Mouse (Mus musculus): ENCODE data around the gene Mthfd1l. TPM values are rescaled to one million over a fixed set of nuclear protein-coding genes. Genes with fewer than 3 reads are reported as not detected.

Mthfd1l gene
- polyA plus RNA-seq, 1 experiment from 2014 or later, result 6.7 TPM

DNA sequence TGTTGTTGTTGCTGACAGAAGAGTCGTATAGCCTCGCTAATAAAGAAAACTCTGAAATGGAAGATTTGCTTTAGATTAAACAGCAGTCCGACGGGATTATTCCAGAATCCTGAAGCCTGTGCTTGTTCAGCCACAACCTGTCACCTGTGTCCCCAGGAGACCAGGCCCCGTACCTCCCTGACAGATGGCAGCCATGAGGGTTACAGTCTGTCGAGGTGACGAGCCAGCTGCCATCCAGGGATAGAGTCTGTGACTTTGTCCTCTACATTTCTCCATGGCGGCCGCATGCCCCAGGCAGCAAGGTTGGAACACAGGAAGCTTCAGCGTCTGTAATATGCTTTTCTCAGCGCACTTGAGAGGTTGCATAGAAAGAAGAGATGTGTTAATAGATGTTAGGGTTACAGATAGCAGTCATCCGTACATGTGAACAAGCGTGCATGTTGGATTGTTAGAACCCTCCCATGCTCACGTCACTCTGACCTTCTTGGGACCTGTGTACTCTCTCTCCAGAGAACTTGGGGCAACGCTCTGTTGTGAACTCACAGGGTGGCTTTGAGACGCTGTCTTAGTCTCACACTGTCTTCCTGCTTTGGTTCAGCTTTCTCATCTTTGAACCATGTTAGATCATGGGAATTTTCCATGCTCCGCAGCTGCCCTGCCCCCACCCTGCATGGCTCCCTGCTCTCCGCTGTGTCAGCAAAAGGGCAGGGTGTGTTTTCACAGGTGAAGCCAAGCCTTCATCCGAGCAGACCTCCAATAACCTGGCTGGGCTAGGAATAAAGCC is 80.6 kb downstream of the Mthfd1l start:
- H3K9ac ChIP-seq (replicated peaks), result no peak overlapping the region
- no peak for ATAC-seq (ENCODE audit: low FRiP score)
- H3K4me2 ChIP-seq, result no peak overlapping the region
- H3K27ac ChIP-seq (replicated peaks), result no peak overlapping the region; the same call in 1 of the 2 replicates
- H3K27me3 ChIP-seq (replicated peaks), result no peaks in the 10 kb centered on the region
- no peak overlapping the region for H3K4me3 ChIP-seq (replicated peaks)
- 78% methylated on average over 19 of the region's 19 CpGs for WGBS
- H3K4me1 ChIP-seq, result 0 out of 2 replicates have a peak, but pooled peaks cover 3% of the 10 kb centered on the region
- no peaks in the 10 kb centered on the region for H3K36me3 ChIP-seq
- H3K9me3 ChIP-seq (replicated peaks), result no peaks in the 10 kb centered on the region

DNA sequence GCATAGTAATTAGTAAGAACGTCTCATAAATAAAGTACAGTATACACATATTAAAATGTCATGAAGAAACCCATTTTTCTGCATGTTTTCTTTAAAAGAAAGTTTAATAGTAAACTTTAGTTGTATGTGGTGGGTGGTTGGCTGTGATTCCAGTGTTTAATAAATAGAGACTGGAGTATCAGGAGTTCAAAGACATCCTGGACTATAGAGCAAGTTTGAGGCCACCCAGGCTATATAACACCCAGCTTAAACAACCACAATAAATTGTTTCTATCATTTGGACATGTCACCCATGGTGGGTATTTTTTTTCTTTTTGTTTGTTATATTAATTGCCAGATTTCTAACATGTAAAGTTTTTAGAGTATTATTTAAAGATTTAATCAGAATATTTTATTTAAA is 81.7 kb downstream of the Mthfd1l start:
- ATAC-seq (ENCODE audit: low FRiP score), result no peak
- whole genome bisulfite sequencing, result 95% methylated on average over 1 of the region's 1 CpGs

GRCm38 (mm10) chr10:4057397-4057796 is 84.5 kb downstream of the Mthfd1l start:
- Histone ChIP-seq H3K9me3 (replicated peaks) (no peaks in the 10 kb centered on the region), H3K27me3 (replicated peaks) (no peaks in the 10 kb centered on the region), H3K27ac (replicated peaks) (no peak overlapping the region), H3K36me3 (no peaks in the 10 kb centered on the region), H3K9ac (replicated peaks) (no peak overlapping the region), H3K4me1 (0 out of 2 replicates have a peak, but pooled peaks cover 3% of the 10 kb centered on the region), H3K4me3 (replicated peaks) (no peak overlapping the region), H3K4me2 (no peak overlapping the region)
- ATAC-seq (ENCODE audit: low FRiP score), result no peak
- 93% methylated on average over 3 of the region's 3 CpGs for WGBS

More for the DNA sequence above, 81.7 kb downstream of the Mthfd1l start:
- 0 out of 2 replicates have a peak, but pooled peaks cover 3% of the 10 kb centered on the region for H3K4me1 ChIP-seq
- H3K9ac ChIP-seq (replicated peaks), result no peak overlapping the region
- H3K36me3 ChIP-seq, result no peaks in the 10 kb centered on the region
- H3K27me3 ChIP-seq (replicated peaks), result no peaks in the 10 kb centered on the region
- H3K4me3 ChIP-seq (replicated peaks), result no peak overlapping the region
- H3K9me3 ChIP-seq (replicated peaks), result no peaks in the 10 kb centered on the region
- no peak overlapping the region for H3K27ac ChIP-seq (replicated peaks)
- H3K4me2 ChIP-seq, result no peak overlapping the region

DNA sequence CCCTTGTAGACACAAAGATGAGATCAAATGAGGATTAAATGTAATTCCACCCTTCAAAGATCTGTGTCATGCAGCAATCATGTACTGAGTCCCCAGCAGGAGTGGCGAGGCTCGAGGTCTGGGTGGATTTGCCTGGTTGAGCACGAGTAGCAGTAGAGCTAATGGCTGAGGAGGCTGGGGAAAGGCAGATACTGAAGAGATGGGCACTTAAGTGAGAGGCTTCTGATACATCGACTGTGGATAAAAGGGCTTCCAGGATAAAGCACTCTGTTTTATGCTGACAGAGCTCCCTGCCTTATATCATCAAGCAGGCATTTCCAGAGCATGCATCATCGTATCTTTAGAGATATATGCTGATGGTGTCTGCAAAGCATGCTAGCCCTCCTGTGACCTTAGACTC is 84.9 kb downstream of the Mthfd1l start:
- H3K4me3 ChIP-seq (replicated peaks), result no peak overlapping the region
- no peak overlapping the region for H3K27ac ChIP-seq (replicated peaks)
- no peaks in the 10 kb centered on the region for H3K36me3 ChIP-seq
- no peaks in the 10 kb centered on the region for H3K27me3 ChIP-seq (replicated peaks)
- 0 out of 2 replicates have a peak, but pooled peaks cover 3% of the 10 kb centered on the region for H3K4me1 ChIP-seq
- WGBS, result 65% methylated on average over 5 of the region's 5 CpGs
- H3K4me2 ChIP-seq, result no peak overlapping the region
- no peaks in the 10 kb centered on the region for H3K9me3 ChIP-seq (replicated peaks)
- peak; percentile 36; the same call in 1 of the 2 replicates for ATAC-seq (ENCODE audit: low FRiP score)
- no peak overlapping the region for H3K9ac ChIP-seq (replicated peaks)

DNA sequence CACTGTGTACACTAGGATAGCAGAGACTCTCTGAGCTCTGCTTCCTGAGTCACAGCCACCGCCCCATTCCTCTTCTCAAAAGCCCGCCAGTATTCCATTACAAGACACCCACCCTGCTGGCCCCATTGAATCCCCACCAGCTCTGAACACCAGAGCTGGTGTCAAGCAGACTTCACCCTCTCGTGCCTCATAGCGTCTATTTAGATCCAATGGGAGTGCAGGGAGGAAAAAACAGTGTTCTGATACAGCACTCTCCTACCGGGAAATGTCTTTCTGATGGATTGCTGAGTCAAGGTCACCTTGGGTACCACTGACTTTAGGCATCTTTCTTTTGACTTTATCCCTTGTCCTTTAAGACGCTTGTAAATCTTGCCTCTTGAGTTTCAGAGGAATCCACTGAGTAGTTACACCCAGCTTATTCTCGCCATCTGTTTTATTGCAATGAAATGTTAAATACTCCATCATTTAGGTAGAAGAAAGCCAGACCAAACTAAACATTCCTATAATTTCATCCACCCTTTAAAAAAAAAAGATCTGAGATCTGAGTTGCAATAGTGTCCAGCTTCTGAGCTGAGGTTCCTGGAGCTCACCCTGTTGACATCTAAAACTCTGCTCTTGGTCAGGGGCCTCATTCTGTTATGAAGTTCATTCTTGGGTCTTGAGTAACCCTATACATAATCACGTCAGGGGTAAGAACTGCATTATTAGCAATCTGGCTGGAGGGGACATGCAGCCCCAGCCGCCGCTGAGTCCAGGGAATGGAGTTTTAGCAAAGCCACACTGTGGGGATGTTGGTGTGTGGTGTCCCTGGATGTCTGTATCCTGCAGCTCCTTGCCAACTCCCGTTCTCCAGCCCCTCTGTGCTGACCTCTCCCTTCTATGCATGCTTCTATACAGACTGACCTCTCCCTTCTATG is 88.4 kb downstream of the Mthfd1l start:
- ATAC-seq (ENCODE audit: low FRiP score), result no peak
- H3K4me2 ChIP-seq, result no peak overlapping the region
- no peak overlapping the region for H3K27ac ChIP-seq (replicated peaks)
- WGBS, result 85% methylated on average over 11 of the region's 11 CpGs
- H3K36me3 ChIP-seq, result no peaks in the 10 kb centered on the region
- no peaks in the 10 kb centered on the region for H3K4me1 ChIP-seq
- no peak overlapping the region for H3K4me3 ChIP-seq (replicated peaks)
- no peak overlapping the region for H3K9ac ChIP-seq (replicated peaks)
- no peaks in the 10 kb centered on the region for H3K9me3 ChIP-seq (replicated peaks)
- H3K27me3 ChIP-seq (replicated peaks), result no peaks in the 10 kb centered on the region

GRCm38 (mm10) chr10:4063537-4063936 is 90.6 kb downstream of the Mthfd1l start:
- WGBS, result 72% methylated on average over 4 of the region's 4 CpGs
- H3K9me3 ChIP-seq (replicated peaks), result no peaks in the 10 kb centered on the region
- no peak overlapping the region for H3K27ac ChIP-seq (replicated peaks)

GRCm38 (mm10) chr10:4065295-4066084 is 92.6 kb downstream of the Mthfd1l start:
- no peak overlapping the region for H3K4me3 ChIP-seq (replicated peaks)
- no peaks in the 10 kb centered on the region for H3K27me3 ChIP-seq (replicated peaks)
- no peaks in the 10 kb centered on the region for H3K4me1 ChIP-seq
- no peaks in the 10 kb centered on the region for H3K9me3 ChIP-seq (replicated peaks)
- no peaks in the 10 kb centered on the region for H3K36me3 ChIP-seq
- no peak overlapping the region for H3K9ac ChIP-seq (replicated peaks)
- no peak overlapping the region for H3K4me2 ChIP-seq
- 70% methylated on average over 15 of the region's 15 CpGs for WGBS
- ATAC-seq (ENCODE audit: low FRiP score), result no peak
- H3K27ac ChIP-seq (replicated peaks), result no peak overlapping the region

More at GRCm38 (mm10) chr10:4063537-4063936, 90.6 kb downstream of the Mthfd1l start:
- H3K27me3 ChIP-seq (replicated peaks), result no peaks in the 10 kb centered on the region
- no peak overlapping the region for H3K4me2 ChIP-seq
- no peak overlapping the region for H3K4me3 ChIP-seq (replicated peaks)
- no peak for ATAC-seq (ENCODE audit: low FRiP score)
- no peaks in the 10 kb centered on the region for H3K4me1 ChIP-seq
- H3K9ac ChIP-seq (replicated peaks), result no peak overlapping the region
- H3K36me3 ChIP-seq, result no peaks in the 10 kb centered on the region

DNA sequence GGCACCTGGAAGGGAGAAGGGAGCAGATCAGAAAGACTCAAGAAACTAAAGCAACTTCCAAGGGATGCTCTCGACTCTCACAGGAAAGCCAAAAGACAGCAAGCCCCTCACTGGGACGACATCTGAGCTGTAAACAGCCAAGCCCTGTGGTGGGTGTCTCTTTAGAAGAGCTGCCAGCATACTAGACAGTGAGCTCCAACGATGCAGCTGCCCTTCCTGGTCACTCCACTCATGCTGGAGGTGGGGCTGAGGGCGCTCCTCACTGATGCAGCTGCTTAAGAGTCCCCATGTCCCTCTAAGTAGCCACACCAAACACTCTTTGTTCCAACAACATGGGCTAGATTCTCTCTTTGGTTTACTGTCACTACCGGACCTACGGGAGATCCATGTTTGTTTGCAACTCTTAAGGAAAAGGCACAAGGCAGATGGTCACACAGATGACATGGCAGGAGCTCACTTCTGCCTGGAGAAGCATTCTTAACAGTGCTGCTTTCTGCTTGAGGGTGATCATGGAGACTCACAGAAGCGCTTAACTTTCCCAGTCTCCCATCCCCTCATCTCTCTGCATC is 96.4 kb downstream of the Mthfd1l start:
- Histone ChIP-seq H3K4me3 (replicated peaks) (no peak overlapping the region), H3K4me2 (no peak overlapping the region), H3K27me3 (replicated peaks) (no peaks in the 10 kb centered on the region), H3K9ac (replicated peaks) (no peak overlapping the region), H3K27ac (replicated peaks) (no peak overlapping the region), H3K36me3 (no peaks in the 10 kb centered on the region), H3K9me3 (replicated peaks) (no peaks in the 10 kb centered on the region), H3K4me1 (no peaks in the 10 kb centered on the region)
- WGBS, result 83% methylated on average over 7 of the region's 7 CpGs
- no peak for ATAC-seq (ENCODE audit: low FRiP score)

- no peaks in the 10 kb centered on the region for H3K27me3 ChIP-seq (replicated peaks)
- no peak for ATAC-seq (ENCODE audit: low FRiP score)
- no peak overlapping the region for H3K4me3 ChIP-seq (replicated peaks)
These were observed 97.1 kb downstream of the Mthfd1l start for GRCm38 (mm10) chr10:4070061-4070460.

DNA sequence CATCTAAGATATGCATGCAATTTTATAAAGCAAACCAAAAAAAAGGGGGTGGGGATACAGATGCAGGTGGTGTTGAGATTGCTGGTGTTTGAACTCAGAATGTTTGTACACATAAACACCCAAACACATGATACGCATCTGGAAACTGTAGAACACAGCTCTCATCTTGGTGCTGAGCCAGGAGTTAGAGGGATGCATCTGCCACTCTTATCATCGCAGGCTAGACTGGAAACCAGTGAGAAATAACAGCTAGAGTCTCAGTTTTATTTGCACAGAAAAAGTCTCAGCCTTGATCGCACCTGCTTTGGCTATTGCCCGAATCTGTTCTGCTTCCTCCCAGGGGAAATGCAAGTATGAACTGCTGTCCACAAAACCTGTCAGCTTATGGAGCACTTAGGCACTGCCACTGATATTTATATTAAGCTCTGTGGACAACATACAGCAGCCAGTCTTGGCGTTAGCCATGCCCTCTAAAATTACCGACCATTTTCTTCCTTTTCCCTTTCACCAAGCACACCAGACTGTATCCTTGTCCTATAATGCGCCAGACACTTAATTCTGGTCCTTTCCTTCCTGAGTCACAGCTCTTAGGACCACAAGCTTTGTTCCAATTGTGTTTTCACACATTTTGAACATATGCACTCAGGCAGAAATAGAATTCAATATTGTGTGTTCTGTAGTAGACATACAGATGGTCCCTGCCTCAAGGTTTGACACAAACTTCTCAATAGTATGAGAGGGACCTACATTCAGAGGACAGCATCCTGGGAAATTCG is 98.3 kb downstream of the Mthfd1l start:
- Histone ChIP-seq H3K27me3 (replicated peaks) (no peaks in the 10 kb centered on the region), H3K36me3 (no peaks in the 10 kb centered on the region), H3K9me3 (replicated peaks) (no peaks in the 10 kb centered on the region), H3K4me1 (no peaks in the 10 kb centered on the region), H3K9ac (replicated peaks) (no peak overlapping the region), H3K27ac (replicated peaks) (no peak overlapping the region), H3K4me2 (no peak overlapping the region), H3K4me3 (replicated peaks) (no peak overlapping the region)
- no peak for ATAC-seq (ENCODE audit: low FRiP score)
- 83% methylated on average over 8 of the region's 8 CpGs for WGBS

More at GRCm38 (mm10) chr10:4070061-4070460, 97.1 kb downstream of the Mthfd1l start:
- Histone ChIP-seq H3K9ac (replicated peaks) (no peak overlapping the region), H3K27ac (replicated peaks) (no peak overlapping the region), H3K36me3 (no peaks in the 10 kb centered on the region), H3K4me2 (no peak overlapping the region), H3K9me3 (replicated peaks) (no peaks in the 10 kb centered on the region), H3K4me1 (no peaks in the 10 kb centered on the region)
- WGBS, result 90% methylated on average over 7 of the region's 7 CpGs
